Mouse (Mus musculus) liver, embryonic 11.5 days (tissue): ENCODE measurements around the gene Pcgf3. TPM values are rescaled to one million over a fixed set of nuclear protein-coding genes. Genes with fewer than 3 reads are reported as not detected.

Source experiments
- ATAC-seq: fragments of 200-750 bp; cut with Nextera tagmentation; replicated peaks from 2 replicates; pipeline ENCODE4 v1.8.0; 2017; ENCODE audit warnings: moderate number of reproducible peaks, mild to moderate bottlenecking, moderate TSS enrichment, moderate library complexity; ENCODE audit not compliant: low FRiP score
- DNase-seq: peaks from one replicate; pipeline ENCODE4 v3.0.0-alpha.2; 2017; ENCODE audit warnings: low spot score
- H3K27ac ChIP-seq: fragments of 300-500 bp; sonication (generic); 2 replicates; pipeline ENCODE4 v1.5.1; 2014; ENCODE audit warnings: mild to moderate bottlenecking, low read depth, low read length, control low read depth
- H3K27me3 ChIP-seq: fragments of 300-500 bp; sonication (generic); replicated peaks from 2 replicates; pipeline ENCODE4 v1.6.1; 2014; ENCODE audit warnings: low read length, mixed read lengths; ENCODE audit not compliant: control insufficient read depth, insufficient read depth
- H3K36me3 ChIP-seq: fragments of 300-500 bp; sonication (generic); 2 replicates; pipeline ENCODE4 v1.6.1; 2014; ENCODE audit warnings: mild to moderate bottlenecking, low read length, moderate library complexity, mixed read lengths; ENCODE audit not compliant: control insufficient read depth, insufficient read depth
- H3K4me1 ChIP-seq: fragments of 300-500 bp; sonication (generic); replicated peaks from 2 replicates; pipeline ENCODE4 v1.6.1; 2014; ENCODE audit warnings: low read length, mixed read lengths; ENCODE audit not compliant: control insufficient read depth, insufficient read depth
- H3K4me2 ChIP-seq: fragments of 300-500 bp; sonication (generic); 2 replicates; pipeline ENCODE4 v1.6.1; 2014; ENCODE audit warnings: mild to moderate bottlenecking, control low read depth, moderate library complexity
- H3K4me3 ChIP-seq: fragments of 300-500 bp; sonication (generic); 2 replicates; pipeline ENCODE4 v1.5.1; 2014; ENCODE audit warnings: low read depth, low read length, control low read depth
- H3K9ac ChIP-seq: fragments of 300-500 bp; sonication (generic); 2 replicates; pipeline ENCODE4 v1.6.1; 2014; ENCODE audit warnings: low read depth, low read length, control low read depth
- H3K9me3 ChIP-seq: fragments of 300-500 bp; sonication (generic); 2 replicates; pipeline ENCODE4 v1.6.1; 2016; ENCODE audit warnings: low read length, inconsistent platforms, mixed read lengths; ENCODE audit not compliant: control insufficient read depth
- WGBS: fragments of 180-500 bp; shearing (Covaris S2); extraction: QIAGEN DNeasy Blood & Tissue Kit; methylation state at CpG from one replicate; pipeline ENCODE4 v1.1.7; 2014; 5-methylcytosine and 5-hydroxymethylcytosine counted together
- polyA plus RNA-seq: library from polyadenylated mRNA; unstranded; fragments of >200 nt; fragmentation: Nextera tagmentation; extraction: Ambion mirVana; gene quantifications from 2 replicates; pipeline ENCODE4 v1.2.1, GENCODE M21; 2014

The Pcgf3 gene
- polyA plus RNA-seq, 1 experiment from 2014 or later = 19.6 TPM

- WGBS = 41% methylated on average over 6 of the region's 6 CpGs
- H3K27me3 ChIP-seq = peaks cover 4% of the 10 kb centered on the region
- H3K27ac ChIP-seq = no peak overlapping the region
- no peaks in the 10 kb centered on the region for H3K9me3 ChIP-seq
- ATAC-seq = no peak
- H3K4me1 ChIP-seq = peaks cover 33% of the 10 kb centered on the region
- peak overlapping the region; percentile 98 for H3K4me3 ChIP-seq
- peak overlapping the region; percentile 96 for H3K4me2 ChIP-seq
- DNase-seq = no peak
- H3K36me3 ChIP-seq = no peaks in the 10 kb centered on the region
- H3K9ac ChIP-seq = peak overlapping the region; percentile 99; the same call in 1 of the 2 replicates
Observed at GRCm38 (mm10) chr5:108460461-108460860, 571 bp upstream of the Pcgf3 start.

- Histone ChIP-seq H3K4me3 (peak overlapping the region; percentile 98), H3K4me1 (peaks cover 52% of the 10 kb centered on the region), H3K36me3 (no peaks in the 10 kb centered on the region), H3K27ac (peak overlapping the region; percentile 52; the same call in 1 of the 2 replicates), H3K27me3 (peaks cover 4% of the 10 kb centered on the region), H3K9ac (peak overlapping the region; percentile 99), H3K9me3 (no peaks in the 10 kb centered on the region), H3K4me2 (peak overlapping the region; percentile 96)
- 52% methylated on average over 4 of the region's 4 CpGs for WGBS
- ATAC-seq (no peak), DNase-seq (no peak)
Observed at GRCm38 (mm10) chr5:108462446-108462845, 1.4 kb downstream of the Pcgf3 start.

GRCm38 (mm10) chr5:108465131-108465891 lies 4.3 kb downstream of the Pcgf3 start:
- Histone ChIP-seq H3K4me3 (0 out of 2 replicates have a peak overlapping the region, but pooled peaks have one; percentile 98), H3K27me3 (no peaks in the 10 kb centered on the region), H3K36me3 (no peaks in the 10 kb centered on the region), H3K4me1 (peaks cover 55% of the 10 kb centered on the region), H3K9me3 (no peaks in the 10 kb centered on the region), H3K9ac (peak overlapping the region; percentile 64), H3K27ac (peak overlapping the region; percentile 90), H3K4me2 (peak overlapping the region; percentile 96)
- ATAC-seq = peak; percentile 37; the same call in 1 of the 2 replicates
- WGBS = 47% methylated on average over 6 of the region's 6 CpGs
- no peak for DNase-seq

- Histone ChIP-seq H3K27ac (peak overlapping the region; percentile 90), H3K9me3 (no peaks in the 10 kb centered on the region), H3K4me3 (peak overlapping the region; percentile 22; the same call in 1 of the 2 replicates), H3K36me3 (0 out of 2 replicates have a peak, but pooled peaks cover under 1% of the 10 kb centered on the region), H3K27me3 (no peaks in the 10 kb centered on the region), H3K4me1 (peaks cover 53% of the 10 kb centered on the region), H3K9ac (no peak overlapping the region; the same call in 1 of the 2 replicates), H3K4me2 (peak overlapping the region; percentile 96)
- WGBS = 100% methylated on average over 1 of the region's 1 CpGs
- ATAC-seq (no peak), DNase-seq (no peak)
Observed at GRCm38 (mm10) chr5:108466647-108467046, 5.6 kb downstream of the Pcgf3 start.

GRCm38 (mm10) chr5:108469617-108470016 lies 8.6 kb downstream of the Pcgf3 start:
- ATAC-seq (no peak), DNase-seq (no peak)
- H3K4me1 ChIP-seq = peaks cover 27% of the 10 kb centered on the region
- H3K36me3 ChIP-seq = peaks cover 23% of the 10 kb centered on the region
- no peak overlapping the region for H3K4me2 ChIP-seq
- H3K9ac ChIP-seq = no peak overlapping the region
- no peak overlapping the region for H3K4me3 ChIP-seq
- no peaks in the 10 kb centered on the region for H3K27me3 ChIP-seq
- WGBS = 87% methylated on average over 7 of the region's 7 CpGs
- no peak overlapping the region for H3K27ac ChIP-seq
- no peaks in the 10 kb centered on the region for H3K9me3 ChIP-seq

GRCm38 (mm10) chr5:108473737-108474136 lies 12.7 kb downstream of the Pcgf3 start:
- H3K27me3 ChIP-seq = no peaks in the 10 kb centered on the region
- H3K9me3 ChIP-seq = no peaks in the 10 kb centered on the region
- ATAC-seq (no peak), DNase-seq (no peak)
- H3K4me1 ChIP-seq = no peaks in the 10 kb centered on the region
- H3K4me2 ChIP-seq = no peak overlapping the region
- WGBS = 88% methylated on average over 4 of the region's 4 CpGs
- H3K4me3 ChIP-seq = no peak overlapping the region
- no peak overlapping the region for H3K27ac ChIP-seq
- H3K9ac ChIP-seq = no peak overlapping the region
- peaks cover 52% of the 10 kb centered on the region for H3K36me3 ChIP-seq

GRCm38 (mm10) chr5:108475977-108476376 lies 14.9 kb downstream of the Pcgf3 start:
- DNase-seq (no peak), ATAC-seq (no peak)
- no peak overlapping the region for H3K4me2 ChIP-seq
- no peaks in the 10 kb centered on the region for H3K4me1 ChIP-seq
- H3K27me3 ChIP-seq = no peaks in the 10 kb centered on the region
- peaks cover 52% of the 10 kb centered on the region for H3K36me3 ChIP-seq
- no peak overlapping the region for H3K9ac ChIP-seq
- 84% methylated on average over 3 of the region's 3 CpGs for WGBS
- no peaks in the 10 kb centered on the region for H3K9me3 ChIP-seq
- no peak overlapping the region for H3K4me3 ChIP-seq
- no peak overlapping the region for H3K27ac ChIP-seq

- H3K9me3 ChIP-seq = no peaks in the 10 kb centered on the region
- DNase-seq = no peak
- no peak overlapping the region for H3K4me3 ChIP-seq
- no peak overlapping the region for H3K9ac ChIP-seq
- H3K27ac ChIP-seq = no peak overlapping the region
- H3K4me2 ChIP-seq = no peak overlapping the region
- H3K27me3 ChIP-seq = no peaks in the 10 kb centered on the region
- peaks cover 19% of the 10 kb centered on the region for H3K36me3 ChIP-seq
- 91% methylated on average over 6 of the region's 6 CpGs for WGBS
- no peak for ATAC-seq
- H3K4me1 ChIP-seq = no peaks in the 10 kb centered on the region
Observed at GRCm38 (mm10) chr5:108483006-108483405, 22.0 kb downstream of the Pcgf3 start.

GRCm38 (mm10) chr5:108485239-108485638 lies 24.2 kb downstream of the Pcgf3 start:
- Histone ChIP-seq H3K9ac (no peak overlapping the region), H3K4me1 (no peaks in the 10 kb centered on the region), H3K4me3 (no peak overlapping the region), H3K4me2 (no peak overlapping the region), H3K9me3 (no peaks in the 10 kb centered on the region), H3K36me3 (peaks cover 27% of the 10 kb centered on the region), H3K27me3 (no peaks in the 10 kb centered on the region), H3K27ac (no peak overlapping the region)
- 86% methylated on average over 2 of the region's 2 CpGs for WGBS
- peak; percentile 50 for ATAC-seq
- peak; percentile 32 for DNase-seq
